ENCODE assay signal across 11 mouse cellular contexts in the genomic region with DNA sequence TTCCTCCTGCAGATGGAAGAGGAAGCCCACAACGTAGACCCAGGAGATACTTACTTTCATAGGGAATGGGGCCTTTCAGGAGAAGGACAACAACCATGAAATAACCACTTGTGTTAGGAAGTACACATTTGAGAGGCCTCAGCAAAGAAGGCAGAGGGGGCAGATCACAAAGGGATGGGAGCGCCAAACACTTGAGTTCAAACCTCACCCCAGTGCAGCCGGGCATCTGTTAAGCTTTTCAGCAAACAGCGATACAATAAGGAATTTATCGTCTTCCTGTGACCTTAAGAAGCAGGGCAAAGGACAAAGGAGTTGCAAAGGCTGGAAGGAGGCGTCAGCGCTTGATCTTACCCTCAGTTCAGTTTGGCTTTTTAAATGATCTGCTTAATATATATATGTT. TPM values are rescaled to one million over a fixed set of nuclear protein-coding genes. Genes with fewer than 3 reads are reported as not detected.
DNase-seq lines count a peak whose midpoint lies in the region; ATAC-seq lines count a peak whose summit lies in the region.
"Had no signal": no experiment of that assay in that cellular context is flagged by ENCODE, and none has a peak within 500 bp of the region (broad histone marks: within the 10 kb centered on the region; RNA-seq: fewer than 3 reads in every experiment).

No protein-coding gene starts in this region.

- H3K9me3 ChIP-seq in heart, embryonic 15.5 days (replicated peaks) = no peaks in the 10 kb centered on the region
- no peaks in the 10 kb centered on the region for H3K9me3 ChIP-seq in liver, embryonic 15.5 days (replicated peaks)

- H3K27me3 ChIP-seq in heart, embryonic 15.5 days = no peaks in the 10 kb centered on the region
- peaks cover 5% of the 10 kb centered on the region for H3K27me3 ChIP-seq in liver, embryonic 15.5 days
- H3K27me3 ChIP-seq: CH12.LX had no signal

- no peak for DNase-seq in heart, postnatal 4 days
- DNase-seq in ZHBTc4 (ENCODE audit: low read depth, low spot score) = peak; percentile 58
- no peak for DNase-seq in ovary, adult 18-20 months (ENCODE audit: low spot score)
- no peak for DNase-seq in frontal cortex, postnatal 14 days (ENCODE audit: low spot score in 2 of 2)
- DNase-seq: cerebellum, adult 8-10 months; thymus, postnatal 25 days had no signal

- peak overlapping the region; percentile 43 for H3K4me2 ChIP-seq in heart, embryonic 15.5 days
- peak overlapping the region; percentile 35; the same call in 1 of the 2 replicates for H3K4me2 ChIP-seq in liver, embryonic 15.5 days
- H3K4me2 ChIP-seq: midbrain, embryonic 11.5 days had no signal

- H3K9ac ChIP-seq in heart, embryonic 15.5 days = no peak overlapping the region
- no peak overlapping the region for H3K9ac ChIP-seq in liver, embryonic 15.5 days

- no peak overlapping the region for H3K4me3 ChIP-seq in heart, embryonic 15.5 days
- H3K4me3 ChIP-seq in liver, embryonic 15.5 days (replicated peaks) = no peak overlapping the region

- H3K4me1 ChIP-seq in heart, embryonic 15.5 days (replicated peaks) = peaks cover 22% of the 10 kb centered on the region
- H3K4me1 ChIP-seq in liver, embryonic 15.5 days (replicated peaks) = peaks cover 25% of the 10 kb centered on the region

- ATAC-seq in heart, embryonic 15.5 days (replicated peaks; ENCODE audit: insufficient number of reproducible peaks, insufficient read depth, low FRiP score, low read depth) = no peak
- ATAC-seq in common myeloid progenitor, adult 5-6 weeks (replicated peaks; ENCODE audit: low read depth, poor library complexity, severe bottlenecking) = 0 out of 2 replicates have a peak, but pooled peaks have one; percentile 2
- ATAC-seq in liver, embryonic 15.5 days (ENCODE audit: insufficient read depth) = no peak

- WGBS in heart, embryonic 15.5 days = 56% methylated on average over 7 of the region's 7 CpGs
- 14% methylated on average over 7 of the region's 7 CpGs for WGBS in liver, embryonic 15.5 days (ENCODE audit: insufficient replicate concordance)

- H3K27ac ChIP-seq in heart, embryonic 15.5 days = peak overlapping the region; percentile 78
- H3K27ac ChIP-seq in liver, embryonic 15.5 days (replicated peaks) = peak overlapping the region; percentile 29; the same call in 1 of the 2 replicates

- no peaks in the 10 kb centered on the region for H3K36me3 ChIP-seq in heart, embryonic 15.5 days
- no peaks in the 10 kb centered on the region for H3K36me3 ChIP-seq in liver, embryonic 15.5 days (replicated peaks)

RNA-seq across cellular contexts. Expression of gene Dyrk1a, which starts 10.0 kb away (rescaled TPM):
- 7.1 and 7.3 TPM in 2 replicates for polyA plus RNA-seq in heart, embryonic 15.5 days (2015; fragmentation: Nextera tagmentation; extraction: Ambion mirVana)
- 100 to 1,000 TPM; 118 to 135 TPM for total RNA-seq in heart, postnatal 4 days (2021)
- 72.9 and 77.1 TPM in 2 replicates for total RNA-seq in common myeloid progenitor, adult 5-6 weeks (2017)
- 4.3 and 4.4 TPM in 2 replicates for polyA plus RNA-seq in liver, embryonic 15.5 days (2015; fragmentation: Nextera tagmentation; extraction: Ambion mirVana)

RNA-seq across cellular contexts. Expression of gene Vps26c, which starts 33.2 kb away (rescaled TPM):
- 41.0 and 49.6 TPM in 2 replicates for polyA plus RNA-seq in heart, embryonic 15.5 days (2015; fragmentation: Nextera tagmentation; extraction: Ambion mirVana)
- total RNA-seq in heart, postnatal 4 days (2021) = 10 to 100 TPM; 28.7 to 29.8 TPM
- 9.3 and 20.8 TPM in 2 replicates for total RNA-seq in common myeloid progenitor, adult 5-6 weeks (2017)
- 19.2 and 20.6 TPM in 2 replicates for polyA plus RNA-seq in liver, embryonic 15.5 days (2015; fragmentation: Nextera tagmentation; extraction: Ambion mirVana)
